Mouse (Mus musculus): ENCODE measurements around the gene Tex2.

DNA sequence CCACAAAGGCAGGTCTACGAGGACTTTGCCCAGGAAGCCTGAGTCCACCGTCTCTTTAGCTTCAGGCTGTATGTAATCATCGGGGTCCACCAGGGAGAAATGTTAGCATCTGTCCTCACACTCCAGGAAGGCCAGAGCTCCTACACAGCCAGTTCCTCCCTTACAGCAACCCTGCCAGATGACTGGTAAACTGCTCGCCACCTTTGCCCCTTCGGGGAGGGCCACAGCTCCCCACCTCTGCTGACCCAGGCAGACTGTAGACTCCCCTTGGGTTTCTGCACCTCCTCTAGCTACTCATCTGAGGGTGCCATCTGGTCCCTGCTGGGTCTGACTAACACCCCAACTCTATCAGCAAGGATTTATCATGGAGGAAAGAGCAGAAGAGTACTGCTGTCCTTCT, 83.4 kb downstream of the Tex2 start:
- TF ChIP-seq CTCF (IDR thresholded peaks at IDR 0.05) (no peak), EP300 (IDR thresholded peaks at IDR 0.05) (no peak)

All from lung, postnatal 0 days (tissue).